Mouse (Mus musculus) liver, postnatal 0 days (tissue): Measurements from ENCODE around the gene Cped1. TPM values are rescaled to one million over a fixed set of nuclear protein-coding genes. Genes with fewer than 3 reads are reported as not detected.
"Not testable (repeated sequence)": the region's sequence is repeated elsewhere in the genome, so short reads cannot be mapped to it uniquely, and the experiment has no call there.

Experiments
- ATAC-seq: fragments of 200-750 bp; cut with Nextera tagmentation; 2 replicates; pipeline ENCODE4 v1.8.0; 2017; ENCODE audit warnings: mild to moderate bottlenecking, moderate library complexity
- DNase-seq: peaks from one replicate; pipeline ENCODE4 v3.0.0-alpha.2; 2016
- H3K27ac ChIP-seq: fragments of 300-500 bp; sonication (generic); 2 replicates; pipeline ENCODE4 v1.5.1; 2014; ENCODE audit warnings: antibody characterized with exemption, moderate library complexity, mild to moderate bottlenecking, low read depth
- H3K27me3 ChIP-seq: fragments of 300-500 bp; sonication (generic); 2 replicates; pipeline ENCODE4 v1.6.1; 2014; ENCODE audit warnings: low read length, control low read depth, mixed read lengths; ENCODE audit not compliant: insufficient read depth
- H3K36me3 ChIP-seq: fragments of 300-500 bp; sonication (generic); replicated peaks from 2 replicates; pipeline ENCODE4 v1.6.1; 2014; ENCODE audit warnings: mild to moderate bottlenecking, control low read depth, low read length, moderate library complexity, mixed read lengths; ENCODE audit not compliant: insufficient read depth
- H3K4me1 ChIP-seq: fragments of 300-500 bp; sonication (generic); 2 replicates; pipeline ENCODE4 v1.6.1; 2014; ENCODE audit warnings: antibody characterized with exemption, mild to moderate bottlenecking, control low read depth; ENCODE audit not compliant: insufficient read depth
- H3K4me2 ChIP-seq: fragments of 300-500 bp; sonication (generic); 2 replicates; pipeline ENCODE4 v1.6.1; 2014; ENCODE audit warnings: low read depth, mild to moderate bottlenecking, low read length, moderate library complexity, mixed read lengths
- H3K4me3 ChIP-seq: fragments of 300-500 bp; sonication (generic); 2 replicates; pipeline ENCODE4 v1.5.1; 2014; ENCODE audit warnings: low read depth, low read length
- H3K9ac ChIP-seq: fragments of 300-500 bp; sonication (generic); replicated peaks from 2 replicates; pipeline ENCODE4 v1.6.1; 2014; ENCODE audit warnings: mild to moderate bottlenecking, moderate library complexity
- H3K9me3 ChIP-seq: fragments of 300-500 bp; sonication (generic); 2 replicates; pipeline ENCODE4 v1.6.1; 2016; ENCODE audit warnings: mild to moderate bottlenecking, control low read depth, low read length, mixed read lengths
- CTCF ChIP-seq: sonication (generic); IDR thresholded peaks from 2 replicates; pipeline ENCODE4 v1.5.1; 2016; ENCODE audit warnings: antibody characterized with exemption, low read depth
- EP300 ChIP-seq: IDR thresholded peaks from 2 replicates; pipeline ENCODE4 v1.6.1; 2016; ENCODE audit warnings: antibody characterized with exemption, low read depth, mild to moderate bottlenecking
- WGBS: fragments of 180-500 bp; shearing (Covaris S2); extraction: QIAGEN DNeasy Blood & Tissue Kit; methylation state at CpG from one replicate; pipeline ENCODE4 v1.1.7; 2014; ENCODE audit not compliant: insufficient replicate concordance; 5-methylcytosine and 5-hydroxymethylcytosine counted together
- polyA plus RNA-seq: library from polyadenylated mRNA; unstranded; fragments of >200 nt; fragmentation: Nextera tagmentation; extraction: Ambion mirVana; gene quantifications from 2 replicates; pipeline ENCODE4 v1.2.1, GENCODE M21; 2015

The Cped1 gene
- polyA plus RNA-seq, 1 experiment from 2014 or later, result 8.2 TPM

GRCm38 (mm10) chr6:22114079-22114478 is 128.4 kb downstream of the Cped1 start:
- no peak overlapping the region for H3K27ac ChIP-seq
- DNase-seq (no peak), ATAC-seq (peak; percentile 75)
- no peaks in the 10 kb centered on the region for H3K4me1 ChIP-seq
- H3K4me2 ChIP-seq, result no peak overlapping the region
- H3K4me3 ChIP-seq, result no peak overlapping the region
- TF ChIP-seq EP300, result no peak
- no peak for TF ChIP-seq CTCF
- H3K36me3 ChIP-seq, result no peaks in the 10 kb centered on the region
- WGBS, result 64% methylated on average over 6 of the region's 6 CpGs
- no peaks in the 10 kb centered on the region for H3K27me3 ChIP-seq
- H3K9ac ChIP-seq, result no peak overlapping the region
- H3K9me3 ChIP-seq, result no peaks in the 10 kb centered on the region

DNA sequence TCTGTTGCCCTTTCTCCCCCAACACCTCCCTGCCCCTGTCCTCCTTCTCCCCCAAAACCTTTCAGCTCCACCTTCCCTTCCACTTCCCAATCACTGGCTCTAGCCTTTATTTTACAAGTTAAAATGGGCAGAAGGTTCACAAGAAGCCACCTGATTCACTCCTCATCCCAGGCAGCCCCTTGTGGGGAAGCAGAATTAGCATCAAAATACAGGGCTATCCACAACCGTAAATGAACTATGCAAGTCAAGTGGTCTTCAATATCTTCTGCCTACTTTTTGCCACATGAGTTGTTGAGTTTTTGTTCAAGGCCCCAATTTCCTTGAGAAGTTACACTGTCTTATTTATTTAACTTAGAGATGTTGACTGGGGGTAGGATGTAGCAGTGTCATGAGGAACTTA is 131.0 kb downstream of the Cped1 start:
- no peak for ATAC-seq
- Histone ChIP-seq H3K4me2 (no peak overlapping the region), H3K9ac (no peak overlapping the region), H3K4me1 (no peaks in the 10 kb centered on the region), H3K27ac (no peak overlapping the region), H3K9me3 (no peaks in the 10 kb centered on the region), H3K27me3 (no peaks in the 10 kb centered on the region), H3K36me3 (no peaks in the 10 kb centered on the region), H3K4me3 (no peak overlapping the region)
- 69% methylated on average over 1 of the region's 1 CpGs for WGBS
- no peak for DNase-seq
- no peak for TF ChIP-seq CTCF
- TF ChIP-seq EP300, result no peak

- ATAC-seq, result no peak
- TF ChIP-seq EP300 (no peak), CTCF (peak; percentile 68)
- H3K9ac ChIP-seq, result no peak overlapping the region
- no peak overlapping the region for H3K27ac ChIP-seq
- H3K9me3 ChIP-seq, result no peaks in the 10 kb centered on the region
- no peaks in the 10 kb centered on the region for H3K27me3 ChIP-seq
- no peaks in the 10 kb centered on the region; the same call in 1 of the 2 replicates for H3K36me3 ChIP-seq
- H3K4me2 ChIP-seq, result no peak overlapping the region
- WGBS, result 21% methylated on average over 12 of the region's 12 CpGs
- no peak for DNase-seq
- H3K4me3 ChIP-seq, result no peak overlapping the region
- H3K4me1 ChIP-seq, result no peaks in the 10 kb centered on the region
Measured at GRCm38 (mm10) chr6:22122080-22122479, 136.4 kb downstream of the Cped1 start.

GRCm38 (mm10) chr6:22122693-22123092 is 137.0 kb downstream of the Cped1 start:
- no peak for DNase-seq
- TF ChIP-seq EP300 (no peak), CTCF (no peak)
- no peak for ATAC-seq
- Histone ChIP-seq H3K4me3 (no peak overlapping the region), H3K27me3 (no peaks in the 10 kb centered on the region), H3K27ac (no peak overlapping the region), H3K4me1 (no peaks in the 10 kb centered on the region), H3K36me3 (no peaks in the 10 kb centered on the region; the same call in 1 of the 2 replicates), H3K9me3 (no peaks in the 10 kb centered on the region), H3K4me2 (no peak overlapping the region), H3K9ac (no peak overlapping the region)
- 67% methylated on average over 1 of the region's 1 CpGs for WGBS

DNA sequence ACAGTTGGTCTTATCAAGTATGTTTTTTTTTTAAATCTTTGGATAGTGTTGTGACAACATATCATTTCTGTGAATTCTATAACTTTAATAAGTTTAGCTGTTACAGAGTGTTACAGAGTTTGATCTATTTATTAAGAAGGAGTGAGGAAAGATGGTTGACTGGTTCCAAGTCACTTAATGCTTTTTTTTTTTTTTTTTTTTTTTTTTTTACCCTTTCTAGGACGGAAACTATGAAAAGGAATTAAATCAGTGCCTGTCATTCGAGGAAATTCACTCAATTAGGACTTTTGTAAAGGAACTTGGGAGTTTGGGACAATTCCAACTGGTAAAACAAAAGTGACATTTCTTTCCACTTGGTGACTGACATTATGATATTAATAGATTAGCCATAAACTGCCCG is 137.6 kb downstream of the Cped1 start:
- no peaks in the 10 kb centered on the region; the same call in 1 of the 2 replicates for H3K36me3 ChIP-seq
- H3K4me1 ChIP-seq, result no peaks in the 10 kb centered on the region
- 63% methylated on average over 3 of the region's 3 CpGs for WGBS
- no peak overlapping the region for H3K4me3 ChIP-seq
- H3K27me3 ChIP-seq, result no peaks in the 10 kb centered on the region
- no peaks in the 10 kb centered on the region for H3K9me3 ChIP-seq
- no peak for ATAC-seq
- DNase-seq, result no peak
- no peak for TF ChIP-seq EP300
- no peak for TF ChIP-seq CTCF
- H3K9ac ChIP-seq, result no peak overlapping the region
- no peak overlapping the region for H3K27ac ChIP-seq
- H3K4me2 ChIP-seq, result no peak overlapping the region

DNA sequence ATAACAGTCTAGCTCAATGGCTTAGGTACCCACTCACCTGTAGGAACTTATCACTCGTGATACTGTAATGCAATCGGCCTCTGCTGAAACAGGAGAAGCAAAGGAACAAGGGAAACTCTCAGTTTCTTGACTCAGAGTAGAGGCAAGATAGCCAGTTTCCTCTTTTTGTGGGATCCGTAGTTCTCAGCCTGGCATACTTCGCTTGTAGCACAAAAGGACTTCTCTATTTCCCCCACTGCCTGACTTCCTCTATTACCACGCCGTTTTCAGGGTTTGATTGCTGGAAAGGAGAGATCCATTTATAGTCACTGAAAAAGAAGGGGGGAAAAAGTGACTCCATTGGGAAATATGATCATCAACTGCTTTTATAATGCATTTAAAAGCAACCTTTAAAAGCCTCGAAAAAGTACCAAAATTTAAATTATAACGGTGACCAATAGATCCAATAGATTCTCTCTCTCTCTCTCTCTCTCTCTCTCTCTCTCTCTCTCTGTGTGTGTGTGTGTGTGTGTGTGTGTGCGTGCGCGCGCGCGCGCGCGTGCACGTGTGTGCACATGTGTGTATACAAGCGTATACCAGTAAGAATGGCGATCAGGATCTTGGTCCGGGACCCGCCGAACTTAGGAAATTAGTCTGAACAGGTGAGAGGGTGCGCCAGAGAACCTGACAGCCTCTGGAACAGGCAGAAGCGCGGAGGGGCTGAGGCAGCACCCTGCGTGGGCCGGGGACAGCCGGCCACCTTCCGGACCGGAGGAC is 139.0 kb downstream of the Cped1 start:
- H3K36me3 ChIP-seq, result not testable (repeated sequence)

More for the DNA sequence above, 139.0 kb downstream of the Cped1 start:
- not testable (repeated sequence) for H3K9me3 ChIP-seq, H3K4me2 ChIP-seq, H3K27me3 ChIP-seq, H3K27ac ChIP-seq, DNase-seq, H3K4me3 ChIP-seq, ATAC-seq, H3K9ac ChIP-seq, H3K4me1 ChIP-seq
- WGBS, result 65% methylated on average over 24 of the region's 31 CpGs
